Mouse (Mus musculus): ENCODE results near the gene C1qtnf5. TPM values are rescaled to one million over a fixed set of nuclear protein-coding genes. Genes with fewer than 3 reads are reported as not detected.

The C1qtnf5 gene
- polyA plus RNA-seq, 1 experiment from 2014 or later = 2.7 TPM

GRCm38 (mm10) chr9:44144718-44145060, 37.6 kb downstream of the C1qtnf5 start:
- H3K27me3 ChIP-seq (replicated peaks; ENCODE audit: control insufficient read depth, insufficient read depth, low read length) = no peaks in the 10 kb centered on the region
- no peaks in the 10 kb centered on the region for H3K4me1 ChIP-seq (ENCODE audit: control insufficient read depth, insufficient read depth, low read length)
- no peaks in the 10 kb centered on the region for H3K36me3 ChIP-seq (ENCODE audit: control insufficient read depth, insufficient read depth, low read length)
- H3K4me3 ChIP-seq (ENCODE audit: low read length) = no peak overlapping the region
- no peak for ATAC-seq
- no peak overlapping the region for H3K4me2 ChIP-seq (ENCODE audit: low read depth, low read length)
- H3K27ac ChIP-seq (ENCODE audit: low read length) = no peak overlapping the region
- no peaks in the 10 kb centered on the region for H3K9me3 ChIP-seq (ENCODE audit: control insufficient read depth, low read length)
- H3K9ac ChIP-seq (ENCODE audit: low read depth, low read length) = no peak overlapping the region

GRCm38 (mm10) chr9:44147290-44147689, 40.2 kb downstream of the C1qtnf5 start:
- Histone ChIP-seq H3K27ac (ENCODE audit: low read length) (no peak overlapping the region), H3K27me3 (replicated peaks; ENCODE audit: control insufficient read depth, insufficient read depth, low read length) (no peaks in the 10 kb centered on the region), H3K4me3 (ENCODE audit: low read length) (no peak overlapping the region), H3K9me3 (ENCODE audit: control insufficient read depth, low read length) (no peaks in the 10 kb centered on the region), H3K9ac (ENCODE audit: low read depth, low read length) (no peak overlapping the region), H3K4me1 (ENCODE audit: control insufficient read depth, insufficient read depth, low read length) (no peaks in the 10 kb centered on the region), H3K4me2 (ENCODE audit: low read depth, low read length) (no peak overlapping the region), H3K36me3 (ENCODE audit: control insufficient read depth, insufficient read depth, low read length) (0 out of 2 replicates have a peak, but pooled peaks cover 3% of the 10 kb centered on the region)
- 57% methylated on average over 3 of the region's 3 CpGs for WGBS
- no peak for ATAC-seq

Other genes starting within 250 kb of the C1qtnf5 start
- gene Thy1, start 63.9 kb upstream of the C1qtnf5 start, polyA plus RNA-seq (2015; fragmentation: Nextera tagmentation; extraction: Ambion mirVana) = 1.8 TPM in 2 replicates
- gene Usp2, start 40.2 kb upstream of the C1qtnf5 start, polyA plus RNA-seq (2015; fragmentation: Nextera tagmentation; extraction: Ambion mirVana) = 13.2 and 15.6 TPM in 2 replicates
- gene Mfrp, start 5.5 kb upstream of the C1qtnf5 start, polyA plus RNA-seq (2015; fragmentation: Nextera tagmentation; extraction: Ambion mirVana) = 0.18 and 0.24 TPM in 2 replicates
- 0.05 and 0.12 TPM in 2 replicates for gene Gm49380, start 6.3 kb downstream of the C1qtnf5 start, polyA plus RNA-seq (2015; fragmentation: Nextera tagmentation; extraction: Ambion mirVana)
- gene Rnf26, start 6.3 kb downstream of the C1qtnf5 start, polyA plus RNA-seq (2015; fragmentation: Nextera tagmentation; extraction: Ambion mirVana) = 45.4 and 48.1 TPM in 2 replicates
- gene Mcam, start 27.2 kb downstream of the C1qtnf5 start, polyA plus RNA-seq (2015; fragmentation: Nextera tagmentation; extraction: Ambion mirVana) = 42.9 and 45.1 TPM in 2 replicates
- gene Cbl, start 126.8 kb downstream of the C1qtnf5 start, polyA plus RNA-seq (2015; fragmentation: Nextera tagmentation; extraction: Ambion mirVana) = 10.9 and 11.2 TPM in 2 replicates
- gene Ccdc153, start 133.4 kb downstream of the C1qtnf5 start, polyA plus RNA-seq (2015; fragmentation: Nextera tagmentation; extraction: Ambion mirVana) = not detected in 2 replicates
- 22.2 and 28.5 TPM in 2 replicates for gene Pdzd3, start 144.2 kb downstream of the C1qtnf5 start, polyA plus RNA-seq (2015; fragmentation: Nextera tagmentation; extraction: Ambion mirVana)
- gene Nlrx1, start 161.4 kb downstream of the C1qtnf5 start, polyA plus RNA-seq (2015; fragmentation: Nextera tagmentation; extraction: Ambion mirVana) = 5.4 and 5.5 TPM in 2 replicates
- 2.6 and 3.0 TPM in 2 replicates for gene Abcg4, start 181.4 kb downstream of the C1qtnf5 start, polyA plus RNA-seq (2015; fragmentation: Nextera tagmentation; extraction: Ambion mirVana)
- 17.8 and 19.4 TPM in 2 replicates for gene Hinfp, start 198.4 kb downstream of the C1qtnf5 start, polyA plus RNA-seq (2015; fragmentation: Nextera tagmentation; extraction: Ambion mirVana)
- gene C2cd2l, start 213.0 kb downstream of the C1qtnf5 start, polyA plus RNA-seq (2015; fragmentation: Nextera tagmentation; extraction: Ambion mirVana) = 15.3 and 16.5 TPM in 2 replicates
- gene Dpagt1, start 218.8 kb downstream of the C1qtnf5 start, polyA plus RNA-seq (2015; fragmentation: Nextera tagmentation; extraction: Ambion mirVana) = 39.3 and 42.7 TPM in 2 replicates
- 268 and 278 TPM in 2 replicates for gene H2afx, start 227.4 kb downstream of the C1qtnf5 start, polyA plus RNA-seq (2015; fragmentation: Nextera tagmentation; extraction: Ambion mirVana)
- gene Hmbs, start 237.0 kb downstream of the C1qtnf5 start, polyA plus RNA-seq (2015; fragmentation: Nextera tagmentation; extraction: Ambion mirVana) = 134 and 155 TPM in 2 replicates